Mouse (Mus musculus) liver, embryonic 11.5 days (tissue): ENCODE measurements around the gene H6pd. TPM values are rescaled to one million over a fixed set of nuclear protein-coding genes. Genes with fewer than 3 reads are reported as not detected.

Source experiments
- ATAC-seq: fragments of 200-750 bp; cut with Nextera tagmentation; replicated peaks from 2 replicates; pipeline ENCODE4 v1.8.0; 2017; ENCODE audit warnings: moderate number of reproducible peaks, mild to moderate bottlenecking, moderate TSS enrichment, moderate library complexity; ENCODE audit not compliant: low FRiP score
- DNase-seq: peaks from one replicate; pipeline ENCODE4 v3.0.0-alpha.2; 2017; ENCODE audit warnings: low spot score
- H3K27ac ChIP-seq: fragments of 300-500 bp; sonication (generic); 2 replicates; pipeline ENCODE4 v1.5.1; 2014; ENCODE audit warnings: mild to moderate bottlenecking, low read depth, low read length, control low read depth
- H3K27me3 ChIP-seq: fragments of 300-500 bp; sonication (generic); replicated peaks from 2 replicates; pipeline ENCODE4 v1.6.1; 2014; ENCODE audit warnings: low read length, mixed read lengths; ENCODE audit not compliant: control insufficient read depth, insufficient read depth
- H3K36me3 ChIP-seq: fragments of 300-500 bp; sonication (generic); 2 replicates; pipeline ENCODE4 v1.6.1; 2014; ENCODE audit warnings: mild to moderate bottlenecking, low read length, moderate library complexity, mixed read lengths; ENCODE audit not compliant: control insufficient read depth, insufficient read depth
- H3K4me1 ChIP-seq: fragments of 300-500 bp; sonication (generic); replicated peaks from 2 replicates; pipeline ENCODE4 v1.6.1; 2014; ENCODE audit warnings: low read length, mixed read lengths; ENCODE audit not compliant: control insufficient read depth, insufficient read depth
- H3K4me2 ChIP-seq: fragments of 300-500 bp; sonication (generic); 2 replicates; pipeline ENCODE4 v1.6.1; 2014; ENCODE audit warnings: mild to moderate bottlenecking, control low read depth, moderate library complexity
- H3K4me3 ChIP-seq: fragments of 300-500 bp; sonication (generic); 2 replicates; pipeline ENCODE4 v1.5.1; 2014; ENCODE audit warnings: low read depth, low read length, control low read depth
- H3K9ac ChIP-seq: fragments of 300-500 bp; sonication (generic); 2 replicates; pipeline ENCODE4 v1.6.1; 2014; ENCODE audit warnings: low read depth, low read length, control low read depth
- H3K9me3 ChIP-seq: fragments of 300-500 bp; sonication (generic); 2 replicates; pipeline ENCODE4 v1.6.1; 2016; ENCODE audit warnings: low read length, inconsistent platforms, mixed read lengths; ENCODE audit not compliant: control insufficient read depth
- WGBS: fragments of 180-500 bp; shearing (Covaris S2); extraction: QIAGEN DNeasy Blood & Tissue Kit; methylation state at CpG from one replicate; pipeline ENCODE4 v1.1.7; 2014; 5-methylcytosine and 5-hydroxymethylcytosine counted together
- polyA plus RNA-seq: library from polyadenylated mRNA; unstranded; fragments of >200 nt; fragmentation: Nextera tagmentation; extraction: Ambion mirVana; gene quantifications from 2 replicates; pipeline ENCODE4 v1.2.1, GENCODE M21; 2014

Gene H6pd
- 9.4 and 9.8 TPM in 2 replicates for polyA plus RNA-seq

- Histone ChIP-seq H3K27ac (peak within 1 kb of the TSS; percentile 96), H3K4me3 (peak within 1 kb of the TSS; percentile 81), H3K9me3 (no peaks in the 10 kb centered on the region), H3K9ac (peak within 1 kb of the TSS; percentile 91), H3K36me3 (peaks cover 3% of the 10 kb centered on the region; the same call in 1 of the 2 replicates), H3K4me2 (peak within 1 kb of the TSS; percentile 91), H3K27me3 (no peaks in the 10 kb centered on the region), H3K4me1 (peaks cover 37% of the 10 kb centered on the region)
- 4% methylated on average over 48 of the region's 52 CpGs for WGBS
- DNase-seq (peak; percentile 91), ATAC-seq (peak; percentile 89)
These were observed at the start of gene H6pd for GRCm38 (mm10) chr4:150008853-150009586. TSS of gene H6pd (minus strand) at chr4:150009023.

- Histone ChIP-seq H3K4me1 (peaks cover 8% of the 10 kb centered on the region; the same call in 1 of the 2 replicates), H3K9me3 (no peaks in the 10 kb centered on the region), H3K9ac (no peak overlapping the region), H3K36me3 (no peaks in the 10 kb centered on the region), H3K27ac (no peak overlapping the region), H3K4me2 (no peak overlapping the region), H3K27me3 (no peaks in the 10 kb centered on the region), H3K4me3 (no peak overlapping the region)
- ATAC-seq, result no peak
- no peak for DNase-seq
- WGBS, result 90% methylated on average over 12 of the region's 12 CpGs
These were observed 48.9 kb upstream of the H6pd start for GRCm38 (mm10) chr4:150057722-150058121.

- no peak overlapping the region for H3K4me2 ChIP-seq
These were observed 47.3 kb upstream of the H6pd start for GRCm38 (mm10) chr4:150056171-150056570.

GRCm38 (mm10) chr4:150052380-150052779, 43.6 kb upstream of the H6pd start:
- DNase-seq (no peak), ATAC-seq (no peak)
- no peak overlapping the region for H3K9ac ChIP-seq
- H3K9me3 ChIP-seq, result no peaks in the 10 kb centered on the region
- H3K4me3 ChIP-seq, result no peak overlapping the region
- H3K4me2 ChIP-seq, result no peak overlapping the region
- peaks cover 7% of the 10 kb centered on the region; the same call in 1 of the 2 replicates for H3K4me1 ChIP-seq
- WGBS, result 85% methylated on average over 3 of the region's 3 CpGs
- H3K27ac ChIP-seq, result no peak overlapping the region
- H3K27me3 ChIP-seq, result peaks cover 41% of the 10 kb centered on the region
- no peaks in the 10 kb centered on the region for H3K36me3 ChIP-seq

More at GRCm38 (mm10) chr4:150056171-150056570, 47.3 kb upstream of the H6pd start:
- H3K4me3 ChIP-seq, result no peak overlapping the region
- no peaks in the 10 kb centered on the region for H3K36me3 ChIP-seq
- 57% methylated on average over 7 of the region's 7 CpGs for WGBS
- no peak overlapping the region for H3K27ac ChIP-seq
- ATAC-seq, result no peak
- no peak for DNase-seq
- no peaks in the 10 kb centered on the region for H3K9me3 ChIP-seq
- peaks cover 3% of the 10 kb centered on the region; the same call in 1 of the 2 replicates for H3K27me3 ChIP-seq
- H3K9ac ChIP-seq, result no peak overlapping the region
- H3K4me1 ChIP-seq, result peaks cover 9% of the 10 kb centered on the region

GRCm38 (mm10) chr4:150051514-150051913, 42.7 kb upstream of the H6pd start:
- H3K9me3 ChIP-seq, result no peaks in the 10 kb centered on the region
- no peak for ATAC-seq
- H3K36me3 ChIP-seq, result no peaks in the 10 kb centered on the region
- 63% methylated on average over 8 of the region's 8 CpGs for WGBS
- no peak overlapping the region for H3K4me3 ChIP-seq
- no peak overlapping the region for H3K9ac ChIP-seq
- H3K4me1 ChIP-seq, result peaks cover 7% of the 10 kb centered on the region; the same call in 1 of the 2 replicates
- H3K4me2 ChIP-seq, result no peak overlapping the region
- peaks cover 46% of the 10 kb centered on the region for H3K27me3 ChIP-seq
- DNase-seq, result no peak
- no peak overlapping the region for H3K27ac ChIP-seq

- 14% methylated on average over 13 of the region's 13 CpGs for WGBS
- ATAC-seq, result no peak
- peaks cover 7% of the 10 kb centered on the region; the same call in 1 of the 2 replicates for H3K4me1 ChIP-seq
- H3K4me3 ChIP-seq, result no peak overlapping the region
- no peaks in the 10 kb centered on the region for H3K9me3 ChIP-seq
- H3K9ac ChIP-seq, result no peak overlapping the region
- no peak overlapping the region for H3K27ac ChIP-seq
- no peaks in the 10 kb centered on the region for H3K36me3 ChIP-seq
- H3K27me3 ChIP-seq, result peaks cover 55% of the 10 kb centered on the region
- H3K4me2 ChIP-seq, result peak overlapping the region; percentile 81; the same call in 1 of the 2 replicates
- no peak for DNase-seq
These were observed 40.9 kb upstream of the H6pd start for GRCm38 (mm10) chr4:150049564-150050226.

- ATAC-seq, result no peak
These were observed 40.3 kb upstream of the H6pd start for GRCm38 (mm10) chr4:150049157-150049513.

GRCm38 (mm10) chr4:150048478-150049156, 39.8 kb upstream of the H6pd start:
- WGBS, result 2% methylated on average over 49 of the region's 49 CpGs
- peak overlapping the region; percentile 81 for H3K4me2 ChIP-seq
- peaks cover 7% of the 10 kb centered on the region; the same call in 1 of the 2 replicates for H3K4me1 ChIP-seq
- H3K36me3 ChIP-seq, result no peaks in the 10 kb centered on the region
- peak overlapping the region; percentile 34; the same call in 1 of the 2 replicates for H3K9ac ChIP-seq
- no peak overlapping the region for H3K27ac ChIP-seq
- peak overlapping the region; percentile 46 for H3K4me3 ChIP-seq
- H3K9me3 ChIP-seq, result no peaks in the 10 kb centered on the region
- DNase-seq (no peak), ATAC-seq (no peak; the same call in 1 of the 2 replicates)
- peaks cover 58% of the 10 kb centered on the region for H3K27me3 ChIP-seq

More at GRCm38 (mm10) chr4:150049157-150049513, 40.3 kb upstream of the H6pd start:
- DNase-seq, result no peak
- Histone ChIP-seq H3K27me3 (peaks cover 58% of the 10 kb centered on the region), H3K27ac (no peak overlapping the region), H3K36me3 (no peaks in the 10 kb centered on the region), H3K4me1 (peaks cover 7% of the 10 kb centered on the region; the same call in 1 of the 2 replicates), H3K9me3 (no peaks in the 10 kb centered on the region), H3K9ac (peak overlapping the region; percentile 34; the same call in 1 of the 2 replicates), H3K4me2 (peak overlapping the region; percentile 81), H3K4me3 (peak overlapping the region; percentile 46)
- WGBS, result 16% methylated on average over 15 of the region's 15 CpGs
